Mouse (Mus musculus) naive thymus-derived CD4-positive, alpha-beta T cell, adult 2 months (primary cell): ENCODE results near the gene Spsb1.

Experiments used
- DNase-seq: peaks from one replicate; pipeline ENCODE4 v3.0.0-alpha.2; 2011; ENCODE audit warnings: low read depth

The Spsb1 gene

DNA sequence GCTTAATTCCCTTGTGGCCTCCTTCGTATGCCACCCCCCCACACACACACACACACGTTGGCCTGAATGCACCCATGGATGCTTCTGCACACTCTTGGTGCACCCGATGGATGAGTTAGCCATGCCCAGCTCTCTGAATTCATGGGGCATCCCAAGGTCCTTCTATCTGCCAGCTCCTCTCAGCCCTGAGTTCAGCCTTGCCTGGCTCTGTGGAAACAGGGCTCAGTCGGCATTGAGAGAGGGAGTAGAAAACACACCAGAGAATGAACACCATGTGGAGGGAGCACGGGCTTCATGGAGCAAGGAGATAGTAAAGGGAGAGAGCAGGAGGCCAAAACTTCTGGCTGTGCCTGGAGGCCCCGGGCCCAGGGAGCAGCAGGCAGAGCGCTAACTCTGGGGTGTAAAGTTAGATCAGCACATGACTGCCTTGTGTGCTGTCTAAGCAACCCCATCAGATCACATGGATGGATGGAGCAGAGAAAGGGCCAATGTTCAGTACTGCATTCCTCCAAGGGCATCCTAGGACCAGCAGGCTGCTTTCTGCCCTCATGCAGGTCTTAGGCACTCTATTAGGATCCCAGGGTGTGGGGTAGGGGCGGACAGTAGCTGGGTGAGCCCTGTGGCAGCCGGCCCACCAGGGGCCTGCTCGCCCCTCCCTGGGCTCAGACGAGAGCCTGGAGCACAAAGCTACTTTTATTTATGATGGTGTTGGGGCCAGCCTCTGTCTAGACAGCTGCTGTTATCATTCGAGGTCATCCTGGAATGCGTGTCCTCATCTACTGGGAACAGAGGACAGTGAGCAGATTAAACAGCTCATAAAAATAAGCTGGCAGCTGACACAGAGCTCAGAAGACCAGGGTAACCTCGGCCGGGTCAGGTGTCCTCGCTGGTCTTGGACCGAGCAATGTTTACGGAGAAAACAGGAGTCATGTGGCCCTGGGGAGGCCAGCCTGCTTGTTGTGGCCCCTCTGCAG, 68.3 kb downstream of the Spsb1 start:
- DNase-seq: no peak

DNA sequence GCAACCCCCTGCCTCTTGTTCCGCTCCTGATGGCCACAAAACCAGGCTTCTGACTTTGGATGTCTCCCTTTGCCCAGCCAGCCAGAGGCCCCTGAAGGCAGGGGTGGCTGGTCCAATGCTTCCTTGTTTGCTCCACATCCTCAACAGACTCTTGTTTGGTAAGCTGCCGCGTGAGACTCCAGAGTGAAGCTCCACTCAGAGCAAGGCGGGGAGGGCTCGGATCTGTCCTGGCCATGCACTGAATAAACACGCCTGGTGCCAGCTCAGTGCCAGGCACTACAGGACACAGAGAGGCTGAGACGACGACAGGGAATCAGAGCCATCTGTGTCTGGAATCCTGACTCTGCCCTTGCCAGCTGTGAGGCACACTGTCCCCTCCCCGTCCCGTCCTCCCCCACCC, 70.9 kb downstream of the Spsb1 start:
- no peak for DNase-seq

GRCm38 (mm10) chr4:149882139-149882916, 72.5 kb downstream of the Spsb1 start:
- no peak for DNase-seq

- DNase-seq: no peak
Measured at GRCm38 (mm10) chr4:149880908-149881307, 73.9 kb downstream of the Spsb1 start.

DNA sequence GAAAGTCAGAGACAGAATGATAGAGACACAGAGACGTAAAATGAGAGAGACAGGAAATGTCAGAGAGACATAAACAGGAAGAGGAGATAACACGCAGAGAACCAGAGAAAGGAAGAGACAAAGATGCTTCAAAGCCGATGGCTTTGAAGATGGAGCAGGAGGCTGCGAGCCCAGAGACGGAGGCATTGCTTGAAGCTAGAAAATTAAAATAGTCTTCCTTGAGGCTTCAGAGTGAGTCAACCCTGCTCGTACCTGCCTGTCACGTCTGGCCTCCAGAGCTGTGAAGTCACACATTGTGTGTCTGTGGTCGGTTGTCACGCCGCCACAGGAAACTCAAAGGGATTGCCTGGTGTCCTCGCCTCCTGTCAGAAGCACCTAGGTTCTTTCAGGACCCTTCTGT, 74.9 kb downstream of the Spsb1 start:
- peak; percentile 88 for DNase-seq

DNA sequence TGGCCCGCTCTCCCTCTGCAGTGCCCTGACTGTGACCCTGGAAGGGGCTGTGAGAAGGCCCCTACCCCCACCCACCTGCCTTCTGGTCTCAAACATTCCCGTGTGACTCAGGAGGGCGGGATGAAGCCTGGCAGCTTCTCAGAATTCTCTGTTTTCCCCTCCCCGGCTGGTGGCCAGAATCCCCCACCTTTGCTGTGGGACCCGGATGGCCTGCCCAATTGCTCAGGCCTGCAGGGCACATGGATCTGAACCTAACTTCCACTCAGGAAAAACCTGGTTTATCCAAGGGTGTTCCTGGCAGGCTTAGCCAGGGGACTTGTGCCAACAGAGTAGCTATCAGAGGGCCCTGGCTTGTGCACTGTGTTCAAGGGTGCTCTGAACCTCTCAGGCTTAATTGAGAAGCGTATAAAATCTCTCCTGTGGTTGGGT, 76.8 kb downstream of the Spsb1 start:
- no peak for DNase-seq

GRCm38 (mm10) chr4:149877202-149877601, 77.6 kb downstream of the Spsb1 start:
- DNase-seq: peak; percentile 49

DNA sequence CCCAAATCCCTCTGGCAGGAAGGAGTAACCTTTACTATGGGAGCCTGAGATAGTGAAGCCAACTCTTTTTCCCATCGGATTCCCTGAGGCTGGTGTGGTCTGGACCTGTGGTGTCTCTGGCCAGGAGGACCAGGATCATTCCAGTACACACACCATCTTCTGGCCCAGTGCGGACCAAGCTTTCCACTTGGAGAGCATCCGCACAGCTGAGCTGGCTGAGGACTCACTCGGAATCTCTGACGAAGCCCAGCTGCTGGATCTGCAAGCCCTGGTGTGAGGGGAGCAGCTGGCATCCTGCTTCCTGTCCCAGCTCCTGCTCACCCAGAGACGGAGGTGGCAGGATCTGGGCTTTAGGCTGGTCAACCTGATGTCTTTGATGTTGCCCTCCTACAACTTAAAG, 78.1 kb downstream of the Spsb1 start:
- DNase-seq: no peak

- peak; percentile 43 for DNase-seq
Measured at GRCm38 (mm10) chr4:149875986-149876501, 78.8 kb downstream of the Spsb1 start.

GRCm38 (mm10) chr4:149875296-149875695, 79.5 kb downstream of the Spsb1 start:
- no peak for DNase-seq

GRCm38 (mm10) chr4:149872236-149872635, 82.6 kb downstream of the Spsb1 start:
- peak; percentile 63 for DNase-seq

GRCm38 (mm10) chr4:149871582-149871981, 83.3 kb downstream of the Spsb1 start:
- DNase-seq: peak; percentile 75

DNA sequence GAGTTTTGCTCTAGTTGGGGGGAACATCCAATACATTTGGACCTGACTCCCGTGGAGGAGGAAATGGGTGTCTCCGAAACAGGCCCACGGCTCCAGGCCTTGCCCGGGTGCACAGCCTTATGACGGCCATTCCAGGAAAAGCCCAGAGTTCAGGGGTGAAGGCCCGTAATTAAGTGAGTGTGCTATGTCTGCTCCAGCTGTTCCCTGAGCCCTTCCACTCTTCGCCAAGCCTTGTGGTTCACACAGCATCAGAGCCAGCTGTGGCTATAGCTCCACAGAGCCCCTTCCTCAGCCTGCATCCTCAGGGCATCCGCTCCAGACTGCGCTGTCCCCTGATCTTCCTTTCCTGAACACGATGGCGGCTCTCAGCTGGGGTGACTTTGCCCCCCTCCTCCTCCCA, 83.8 kb downstream of the Spsb1 start:
- no peak for DNase-seq

- DNase-seq: peak; percentile 54
Measured at GRCm38 (mm10) chr4:149870412-149870811, 84.4 kb downstream of the Spsb1 start.

DNA sequence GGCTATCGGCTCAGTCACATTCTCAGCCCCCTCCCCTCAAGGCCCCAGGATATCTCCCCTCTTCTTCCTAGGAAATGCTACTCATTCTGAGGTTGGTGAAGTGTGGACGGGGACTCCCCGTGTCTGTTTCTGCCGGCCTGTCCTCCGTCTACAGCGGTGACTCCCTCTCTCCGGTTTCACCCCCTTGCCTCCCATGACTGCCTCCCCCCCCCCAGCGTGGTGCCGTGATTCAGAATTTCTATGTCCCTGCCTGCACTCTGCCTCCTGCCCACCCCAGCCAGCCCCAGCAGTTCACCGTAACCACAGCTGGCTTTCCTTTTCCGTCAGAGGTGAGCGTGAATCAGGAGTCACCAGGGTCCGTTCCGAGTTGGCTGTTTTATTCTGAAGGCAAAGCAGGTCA, 86.1 kb downstream of the Spsb1 start:
- DNase-seq: no peak

GRCm38 (mm10) chr4:149868009-149868408, 86.8 kb downstream of the Spsb1 start:
- DNase-seq: no peak

DNA sequence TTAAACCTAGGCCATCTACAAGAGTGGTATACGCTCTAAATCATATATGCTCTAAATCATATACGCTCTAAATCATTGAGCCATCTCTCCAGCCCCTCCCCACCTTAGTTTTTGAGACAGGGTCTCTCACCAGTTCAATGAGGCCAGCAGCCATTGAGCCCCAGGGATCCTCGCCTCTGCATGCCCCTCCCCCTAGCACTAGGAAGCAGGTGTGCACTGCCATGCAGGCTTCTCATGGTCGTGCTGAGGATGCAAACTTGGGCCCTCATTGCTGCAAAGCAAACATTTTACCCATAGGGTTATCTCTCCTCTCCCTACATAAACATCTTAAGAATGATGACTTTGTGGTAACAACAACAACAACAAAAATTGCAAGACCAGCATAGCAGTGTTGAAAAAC, 87.5 kb downstream of the Spsb1 start:
- DNase-seq: no peak

DNA sequence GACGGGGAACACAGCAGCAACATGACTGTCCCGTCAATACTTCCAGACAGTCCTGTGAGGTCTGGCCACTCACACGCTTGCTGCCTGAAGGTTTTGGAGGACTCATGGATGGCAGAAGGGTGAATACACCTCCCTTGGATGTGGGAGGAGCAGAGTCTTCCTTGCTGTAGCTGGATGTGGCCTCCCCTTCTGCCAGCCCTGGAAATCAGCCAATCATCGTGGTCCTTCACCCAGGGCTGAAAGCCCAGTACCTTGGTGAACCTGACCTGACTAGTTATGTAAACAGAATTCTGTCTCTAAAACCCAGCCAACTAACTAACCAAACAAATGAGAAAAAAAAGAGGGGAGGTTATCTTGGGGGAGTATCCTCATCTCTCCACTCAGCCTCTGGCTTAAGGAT, 90.4 kb downstream of the Spsb1 start:
- no peak for DNase-seq

DNA sequence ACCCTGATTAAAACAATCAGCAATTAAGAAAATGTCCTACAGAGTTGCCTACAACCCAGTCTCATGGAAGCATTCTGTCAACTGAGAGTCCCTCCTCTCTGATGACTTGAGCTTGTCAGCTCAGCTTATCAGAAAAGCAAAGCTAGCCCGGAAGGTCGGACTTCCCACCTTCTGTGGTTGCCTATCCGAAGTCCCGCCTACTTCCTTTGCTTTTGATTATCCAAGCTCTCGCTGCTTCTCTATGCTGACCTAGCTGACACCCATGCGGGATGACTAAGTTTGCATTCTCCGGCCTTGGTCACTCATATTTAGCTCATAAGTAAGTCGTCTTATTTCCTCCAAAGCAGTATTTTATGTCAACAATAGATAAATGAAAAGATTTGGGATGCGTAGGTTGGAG, 91.3 kb downstream of the Spsb1 start:
- DNase-seq: peak; percentile 47

GRCm38 (mm10) chr4:149860393-149860792, 94.5 kb downstream of the Spsb1 start:
- DNase-seq: no peak

- no peak for DNase-seq
Measured at GRCm38 (mm10) chr4:149858584-149858983, 96.3 kb downstream of the Spsb1 start.

- DNase-seq: no peak
Measured at GRCm38 (mm10) chr4:149858097-149858496, 96.7 kb downstream of the Spsb1 start.

DNA sequence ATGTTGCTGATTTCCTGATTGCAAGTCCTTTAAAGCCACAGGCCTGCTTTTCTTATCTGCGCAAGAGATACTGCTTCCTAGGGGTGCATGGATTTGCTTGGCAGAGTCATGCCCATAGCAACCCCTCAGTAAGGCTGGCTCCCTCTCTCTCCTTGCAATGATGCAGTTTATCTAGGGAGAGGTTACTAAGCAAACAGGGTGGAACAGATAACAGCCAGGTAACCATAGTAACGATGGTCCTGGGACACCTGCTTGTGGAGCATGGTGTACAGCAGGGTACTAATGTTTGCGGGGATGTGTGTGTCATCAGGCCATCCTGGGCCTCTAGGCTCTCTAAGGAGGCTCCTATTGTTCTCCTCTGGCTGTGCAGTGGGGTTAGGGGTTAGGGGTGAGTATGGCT, 97.2 kb downstream of the Spsb1 start:
- DNase-seq: peak; percentile 59
